Mouse (Mus musculus) forebrain, embryonic 11.5 days (tissue): Measurements from ENCODE around the gene Nr1d1. TPM values are rescaled to one million over a fixed set of nuclear protein-coding genes. Genes with fewer than 3 reads are reported as not detected.

Experiments used
- ATAC-seq: fragments of 200-750 bp; cut with Nextera tagmentation; replicated peaks from 2 replicates; pipeline ENCODE4 v1.8.0; 2017; ENCODE audit warnings: moderate TSS enrichment; ENCODE audit not compliant: low FRiP score
- DNase-seq: peaks from one replicate; pipeline ENCODE4 v3.0.0-alpha.2; 2017; ENCODE audit warnings: low spot score
- H3K27ac ChIP-seq: fragments of 300-500 bp; sonication (generic); 2 replicates; pipeline ENCODE4 v1.5.1; 2014; ENCODE audit warnings: low read depth, low read length
- H3K27me3 ChIP-seq: fragments of 300-500 bp; sonication (generic); 2 replicates; pipeline ENCODE4 v1.6.1; 2014; ENCODE audit warnings: mild to moderate bottlenecking, low read length, mixed read lengths; ENCODE audit not compliant: control insufficient read depth, insufficient read depth
- H3K36me3 ChIP-seq: fragments of 300-500 bp; sonication (generic); 2 replicates; pipeline ENCODE4 v1.6.1; 2014; ENCODE audit warnings: mild to moderate bottlenecking, low read length, moderate library complexity, mixed read lengths; ENCODE audit not compliant: control insufficient read depth, insufficient read depth
- H3K4me1 ChIP-seq: fragments of 300-500 bp; sonication (generic); replicated peaks from 2 replicates; pipeline ENCODE4 v1.6.1; 2014; ENCODE audit warnings: low read length, mixed read lengths; ENCODE audit not compliant: control insufficient read depth, insufficient read depth
- H3K4me2 ChIP-seq: fragments of 300-500 bp; sonication (generic); 2 replicates; pipeline ENCODE4 v1.6.1; 2014; ENCODE audit warnings: low read depth, mild to moderate bottlenecking, low read length, moderate library complexity, mixed read lengths; ENCODE audit not compliant: severe bottlenecking
- H3K4me3 ChIP-seq: fragments of 300-500 bp; sonication (generic); 2 replicates; pipeline ENCODE4 v1.5.1; 2014; ENCODE audit warnings: low read depth, low read length
- H3K9ac ChIP-seq: fragments of 300-500 bp; sonication (generic); 2 replicates; pipeline ENCODE4 v1.6.1; 2014; ENCODE audit warnings: low read length
- H3K9me3 ChIP-seq: fragments of 300-500 bp; sonication (generic); 2 replicates; pipeline ENCODE4 v1.6.1; 2016; ENCODE audit warnings: low read length, mixed read lengths; ENCODE audit not compliant: control insufficient read depth
- WGBS: fragments of 180-500 bp; shearing (Covaris S2); extraction: QIAGEN DNeasy Blood & Tissue Kit; methylation state at CpG from one replicate; pipeline ENCODE4 v1.1.7; 2014; 5-methylcytosine and 5-hydroxymethylcytosine counted together
- polyA plus RNA-seq: library from polyadenylated mRNA; unstranded; fragments of >200 nt; fragmentation: Nextera tagmentation; extraction: Ambion mirVana; gene quantifications from 2 replicates; pipeline ENCODE4 v1.2.1, GENCODE M21; 2014

The Nr1d1 gene
- polyA plus RNA-seq, 1 experiment from 2014 or later = 1.6 TPM

GRCm38 (mm10) chr11:98745932-98746853 is 28.9 kb downstream of the Nr1d1 start:
- ATAC-seq = no peak
- 52% methylated on average over 12 of the region's 12 CpGs for whole genome bisulfite sequencing
- H3K27ac ChIP-seq = peak overlapping the region; percentile 12; the same call in 1 of the 2 replicates
- no peak for DNase-seq
- H3K9ac ChIP-seq = peak overlapping the region; percentile 37; the same call in 1 of the 2 replicates
- no peaks in the 10 kb centered on the region for H3K36me3 ChIP-seq
- no peaks in the 10 kb centered on the region for H3K27me3 ChIP-seq
- no peak overlapping the region for H3K4me2 ChIP-seq
- H3K4me1 ChIP-seq = peaks cover 68% of the 10 kb centered on the region
- no peak overlapping the region for H3K4me3 ChIP-seq
- no peaks in the 10 kb centered on the region for H3K9me3 ChIP-seq

GRCm38 (mm10) chr11:98744456-98745019 is 30.6 kb downstream of the Nr1d1 start:
- no peak for DNase-seq
- H3K4me2 ChIP-seq = peak overlapping the region; percentile 79
- H3K36me3 ChIP-seq = no peaks in the 10 kb centered on the region
- H3K4me3 ChIP-seq = peak overlapping the region; percentile 79
- H3K27ac ChIP-seq = peak overlapping the region; percentile 93; the same call in 1 of the 2 replicates
- WGBS = 37% methylated on average over 7 of the region's 7 CpGs
- ATAC-seq = no peak
- H3K9ac ChIP-seq = peak overlapping the region; percentile 44
- H3K9me3 ChIP-seq = no peaks in the 10 kb centered on the region
- no peaks in the 10 kb centered on the region for H3K27me3 ChIP-seq
- peaks cover 67% of the 10 kb centered on the region for H3K4me1 ChIP-seq

GRCm38 (mm10) chr11:98743655-98744345 is 31.3 kb downstream of the Nr1d1 start:
- H3K27me3 ChIP-seq = no peaks in the 10 kb centered on the region
- DNase-seq (peak; percentile 71), ATAC-seq (no peak)
- peak overlapping the region; percentile 79 for H3K4me2 ChIP-seq
- peak overlapping the region; percentile 79 for H3K4me3 ChIP-seq
- peak overlapping the region; percentile 93 for H3K27ac ChIP-seq
- H3K9me3 ChIP-seq = no peaks in the 10 kb centered on the region
- WGBS = 9% methylated on average over 9 of the region's 9 CpGs
- no peaks in the 10 kb centered on the region for H3K36me3 ChIP-seq
- peak overlapping the region; percentile 44 for H3K9ac ChIP-seq
- H3K4me1 ChIP-seq = peaks cover 60% of the 10 kb centered on the region

GRCm38 (mm10) chr11:98742397-98743291 is 32.5 kb downstream of the Nr1d1 start:
- peaks cover 49% of the 10 kb centered on the region for H3K4me1 ChIP-seq
- no peaks in the 10 kb centered on the region for H3K36me3 ChIP-seq
- H3K4me2 ChIP-seq = peak overlapping the region; percentile 79
- H3K9me3 ChIP-seq = no peaks in the 10 kb centered on the region
- H3K27ac ChIP-seq = peak overlapping the region; percentile 93
- peak overlapping the region; percentile 87 for H3K9ac ChIP-seq
- WGBS = 7% methylated on average over 13 of the region's 21 CpGs
- peak overlapping the region; percentile 79 for H3K4me3 ChIP-seq
- ATAC-seq (peak; percentile 15), DNase-seq (peak; percentile 58)
- no peaks in the 10 kb centered on the region for H3K27me3 ChIP-seq

DNA sequence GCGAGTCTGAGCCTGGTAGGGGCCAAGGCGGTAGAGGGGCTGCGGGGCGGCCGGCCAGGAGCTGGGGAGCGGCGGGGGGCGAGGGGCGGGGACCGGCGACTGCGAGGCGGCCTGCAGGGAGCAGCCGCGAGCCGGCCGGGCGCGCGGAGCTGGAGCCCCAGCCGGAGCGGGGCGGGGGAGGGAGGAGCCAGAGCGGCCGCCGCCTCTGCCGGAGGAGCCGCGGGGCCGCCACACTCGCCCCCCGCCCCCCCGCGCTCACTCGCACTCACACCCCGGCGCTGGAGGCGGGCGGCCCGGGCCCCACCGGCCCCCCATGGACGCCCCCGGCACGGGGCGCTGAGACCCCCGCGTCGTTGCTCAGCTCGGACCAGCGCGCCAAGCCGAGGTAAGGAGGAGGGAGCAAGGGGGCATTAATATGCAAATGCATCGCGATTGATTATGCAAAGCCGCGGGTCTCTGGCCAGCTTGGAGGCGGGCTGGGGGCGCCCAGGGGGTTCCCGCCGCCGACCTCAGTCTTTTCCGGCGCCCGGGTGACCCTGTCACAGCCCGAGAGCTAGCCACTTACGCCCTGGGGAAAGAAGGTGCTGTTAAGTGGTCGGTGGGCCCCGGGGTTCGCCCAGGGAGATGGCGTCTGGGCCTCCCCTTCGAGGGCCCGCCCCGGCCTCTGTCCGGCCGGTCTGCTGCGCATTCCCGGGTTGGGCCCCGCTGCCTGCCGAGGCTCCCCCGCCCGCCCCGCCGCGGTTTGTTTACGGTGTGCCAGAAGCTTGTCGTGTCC is 33.3 kb downstream of the Nr1d1 start:
- Histone ChIP-seq H3K4me2 (peak overlapping the region; percentile 79), H3K36me3 (no peaks in the 10 kb centered on the region), H3K27ac (peak overlapping the region; percentile 93), H3K4me3 (peak overlapping the region; percentile 79), H3K9me3 (no peaks in the 10 kb centered on the region), H3K27me3 (no peaks in the 10 kb centered on the region), H3K9ac (peak overlapping the region; percentile 87), H3K4me1 (peaks cover 42% of the 10 kb centered on the region)
- ATAC-seq (peak; percentile 83), DNase-seq (peak; percentile 92)
- under 1% methylated on average over 58 of the region's 86 CpGs for WGBS

DNA sequence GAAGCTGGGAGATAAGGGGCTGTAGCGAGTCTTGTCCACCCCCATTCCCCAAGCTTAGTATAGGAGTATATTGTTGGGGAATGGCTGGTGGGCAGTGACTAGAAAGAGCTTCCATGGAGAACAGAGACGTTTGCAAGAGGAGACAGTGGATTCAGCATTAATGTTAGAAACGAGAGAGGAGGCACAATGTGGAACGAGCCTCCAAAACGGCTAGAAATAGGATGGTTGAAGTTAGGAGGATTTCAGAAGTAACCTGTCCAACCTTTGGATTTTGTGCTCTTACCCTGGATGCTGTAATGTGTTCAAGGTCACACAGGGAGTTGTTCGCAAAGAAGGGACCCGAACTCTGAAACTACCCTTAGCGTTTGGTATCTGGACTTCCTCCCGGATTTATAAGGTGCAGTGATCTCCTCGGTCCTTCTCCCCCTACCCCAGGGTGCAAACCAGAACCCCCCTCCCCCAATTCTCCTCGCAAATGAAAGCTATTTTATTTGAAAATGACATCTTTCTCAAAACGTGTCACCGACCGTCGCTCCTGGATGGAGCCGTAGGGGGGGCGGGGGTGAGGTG is 34.0 kb downstream of the Nr1d1 start:
- ATAC-seq = no peak
- Histone ChIP-seq H3K4me1 (peaks cover 37% of the 10 kb centered on the region), H3K9me3 (no peaks in the 10 kb centered on the region), H3K27me3 (no peaks in the 10 kb centered on the region), H3K36me3 (no peaks in the 10 kb centered on the region), H3K4me2 (peak overlapping the region; percentile 79), H3K4me3 (peak overlapping the region; percentile 79), H3K27ac (peak overlapping the region; percentile 93), H3K9ac (peak overlapping the region; percentile 87)
- no peak for DNase-seq
- WGBS = under 1% methylated on average over 17 of the region's 17 CpGs

- Histone ChIP-seq H3K9me3 (no peaks in the 10 kb centered on the region), H3K27me3 (no peaks in the 10 kb centered on the region), H3K9ac (peak within 1 kb of the TSS; percentile 87), H3K4me2 (peak within 1 kb of the TSS; percentile 79), H3K27ac (peak within 1 kb of the TSS; percentile 93), H3K36me3 (no peaks in the 10 kb centered on the region), H3K4me3 (peak within 1 kb of the TSS; percentile 79), H3K4me1 (peaks cover 33% of the 10 kb centered on the region)
- WGBS = under 1% methylated on average over 22 of the region's 22 CpGs
- ATAC-seq (peak; percentile 51; the same call in 1 of the 2 replicates), DNase-seq (peak; percentile 85)
Observed at GRCm38 (mm10) chr11:98740393-98741050, 34.6 kb downstream of the Nr1d1 start, which contains the start of gene Thra. Gene Thra (plus strand): TSS chr11:98740638.
